Mouse (Mus musculus): ENCODE results near the gene P2rx3. TPM values are rescaled to one million over a fixed set of nuclear protein-coding genes. Genes with fewer than 3 reads are reported as not detected.

P2rx3 gene
- total RNA-seq, 2 experiments from 2014 or later, result 1.3 TPM; not detected in 1

GRCm38 (mm10) chr2:85047081-85047480, 9.8 kb upstream of the P2rx3 start:
- no peak for ATAC-seq (replicated peaks; ENCODE audit: low FRiP score, poor library complexity, severe bottlenecking)

GRCm38 (mm10) chr2:85046222-85046621, 9.0 kb upstream of the P2rx3 start:
- ATAC-seq (replicated peaks; ENCODE audit: low FRiP score, poor library complexity, severe bottlenecking), result no peak

GRCm38 (mm10) chr2:85043623-85044022, 6.4 kb upstream of the P2rx3 start:
- ATAC-seq (replicated peaks; ENCODE audit: low FRiP score, poor library complexity, severe bottlenecking), result no peak

DNA sequence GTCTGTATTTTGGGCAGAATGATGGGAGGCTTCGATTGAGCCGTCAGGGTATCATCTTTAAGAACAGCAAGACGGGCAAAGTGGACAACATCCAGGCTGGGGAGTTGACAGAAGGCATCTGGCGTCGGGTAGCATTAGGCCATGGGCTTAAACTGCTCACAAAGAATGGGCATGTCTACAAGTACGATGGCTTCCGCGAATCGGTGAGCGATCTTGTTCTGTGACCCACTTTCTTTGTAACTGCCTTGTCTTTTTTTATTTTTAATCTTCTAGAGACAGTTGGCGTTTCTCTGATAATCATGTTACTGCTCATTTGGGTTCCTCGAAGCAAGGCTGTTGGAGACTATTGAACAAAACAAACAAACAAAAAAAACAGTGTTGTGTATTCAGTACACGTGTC, 1.1 kb upstream of the P2rx3 start:
- no peak for ATAC-seq (replicated peaks; ENCODE audit: low FRiP score, poor library complexity, severe bottlenecking)

DNA sequence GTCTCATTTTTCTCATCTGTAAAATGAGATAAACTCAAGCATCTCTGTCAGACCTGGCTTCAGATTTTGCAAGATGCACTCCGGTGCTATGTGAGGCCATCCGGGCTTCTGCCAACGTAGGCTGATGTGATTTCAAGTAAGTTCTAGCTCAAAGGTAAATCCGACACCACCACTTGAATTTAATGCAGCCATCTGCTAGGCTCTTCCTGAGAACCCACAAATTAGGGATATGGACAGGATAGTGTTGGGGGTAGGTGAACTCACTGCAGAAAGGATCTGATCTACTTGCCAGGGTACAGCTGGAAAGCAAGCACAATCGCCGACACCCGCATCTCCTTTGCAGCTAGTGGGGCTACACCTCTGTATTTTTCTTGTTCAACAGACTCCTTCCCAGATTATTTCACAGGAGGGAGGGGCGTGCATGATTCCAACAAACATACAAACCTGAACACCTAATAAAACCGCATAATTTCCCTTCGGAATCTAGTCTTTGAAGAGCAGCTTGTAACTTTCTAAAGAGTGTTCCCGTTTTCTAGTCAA, 685 bp downstream of the P2rx3 start:
- peak; percentile 16; the same call in 1 of the 2 replicates for ATAC-seq (replicated peaks; ENCODE audit: low FRiP score, poor library complexity, severe bottlenecking)

DNA sequence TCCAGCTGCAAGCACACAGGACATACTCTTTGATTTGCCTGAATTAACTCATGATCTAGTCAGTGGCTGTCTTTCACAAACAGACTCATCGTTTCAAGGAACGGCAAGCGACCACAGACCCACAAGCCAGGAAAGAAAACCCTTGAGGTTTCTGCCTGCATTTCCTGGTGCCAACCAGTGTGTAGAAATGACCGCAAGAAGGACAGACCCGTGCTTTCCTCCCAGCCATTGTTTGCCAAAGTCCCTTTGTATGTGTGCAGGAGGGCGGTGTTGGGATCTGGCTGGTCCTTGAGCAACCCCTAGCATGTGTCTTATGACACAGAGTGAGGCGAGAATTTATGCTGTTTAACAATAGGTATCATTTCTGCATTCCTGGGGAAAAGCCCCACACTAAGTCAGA, 3.1 kb downstream of the P2rx3 start:
- ATAC-seq (replicated peaks; ENCODE audit: low FRiP score, poor library complexity, severe bottlenecking), result no peak

DNA sequence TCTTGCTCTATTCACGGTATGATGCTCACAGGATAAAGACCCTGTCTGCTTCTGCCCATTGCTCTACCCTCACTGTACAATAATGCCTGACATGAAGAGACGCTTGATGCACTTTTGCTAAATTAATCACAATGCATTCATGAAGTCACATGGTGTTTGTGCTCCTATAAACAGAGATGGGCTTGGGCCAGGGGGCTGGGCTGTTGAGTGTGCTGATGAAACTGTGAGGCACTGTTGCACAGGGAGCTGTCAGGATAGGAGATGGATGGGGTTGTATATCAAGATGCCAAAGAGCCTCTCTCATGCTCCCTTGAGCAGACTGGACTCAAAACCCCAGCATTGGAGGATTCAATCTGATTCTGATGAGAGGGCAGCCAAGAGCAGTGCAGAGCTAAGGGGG, 4.1 kb downstream of the P2rx3 start:
- no peak for ATAC-seq (replicated peaks; ENCODE audit: low FRiP score, poor library complexity, severe bottlenecking)

DNA sequence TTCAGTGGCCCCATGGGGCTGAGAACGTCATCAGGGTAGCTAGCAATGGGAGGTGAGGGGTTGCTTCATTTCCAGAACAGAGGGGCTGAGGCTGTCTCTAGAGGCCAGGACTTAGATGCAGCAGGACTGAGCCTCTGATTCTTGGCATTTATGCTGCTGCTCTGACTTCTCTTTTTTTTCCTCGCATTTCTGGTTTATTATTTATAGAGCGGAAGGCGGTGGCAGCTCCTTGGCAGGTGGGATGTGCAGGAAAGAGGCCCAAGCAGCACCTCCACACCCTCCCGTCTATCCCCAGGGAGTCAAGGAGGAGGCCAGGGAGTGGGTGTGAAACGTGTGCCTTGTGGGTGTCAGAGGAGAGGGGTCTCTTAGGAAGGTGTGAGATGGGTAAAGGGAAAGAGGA, 6.3 kb downstream of the P2rx3 start:
- ATAC-seq (replicated peaks; ENCODE audit: low FRiP score, poor library complexity, severe bottlenecking), result no peak

DNA sequence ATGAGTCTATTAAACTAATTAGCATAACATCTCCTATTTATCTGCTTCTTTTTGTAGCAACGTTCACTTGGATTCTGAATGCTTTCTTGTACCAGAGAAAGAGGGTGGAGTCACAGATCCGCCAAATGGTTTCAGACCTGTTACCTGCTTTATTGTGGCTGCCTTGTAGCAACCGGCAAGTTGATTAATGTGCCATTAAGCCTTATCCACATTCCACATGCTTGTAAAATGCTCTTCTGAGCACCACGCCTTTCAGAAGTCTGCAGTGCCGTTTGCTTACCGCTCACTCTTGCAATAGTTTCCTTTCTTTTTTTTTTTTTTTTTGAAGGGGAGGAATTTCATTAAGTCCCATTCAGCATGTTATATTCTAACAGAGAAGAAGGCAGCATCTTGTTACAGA, 7.4 kb downstream of the P2rx3 start:
- no peak for ATAC-seq (replicated peaks; ENCODE audit: low FRiP score, poor library complexity, severe bottlenecking)

- no peak for ATAC-seq (replicated peaks; ENCODE audit: low FRiP score, poor library complexity, severe bottlenecking)
Measured at GRCm38 (mm10) chr2:85027281-85027680, 10.0 kb downstream of the P2rx3 start.

GRCm38 (mm10) chr2:85026178-85026577, 11.1 kb downstream of the P2rx3 start:
- ATAC-seq (replicated peaks; ENCODE audit: low FRiP score, poor library complexity, severe bottlenecking), result no peak

DNA sequence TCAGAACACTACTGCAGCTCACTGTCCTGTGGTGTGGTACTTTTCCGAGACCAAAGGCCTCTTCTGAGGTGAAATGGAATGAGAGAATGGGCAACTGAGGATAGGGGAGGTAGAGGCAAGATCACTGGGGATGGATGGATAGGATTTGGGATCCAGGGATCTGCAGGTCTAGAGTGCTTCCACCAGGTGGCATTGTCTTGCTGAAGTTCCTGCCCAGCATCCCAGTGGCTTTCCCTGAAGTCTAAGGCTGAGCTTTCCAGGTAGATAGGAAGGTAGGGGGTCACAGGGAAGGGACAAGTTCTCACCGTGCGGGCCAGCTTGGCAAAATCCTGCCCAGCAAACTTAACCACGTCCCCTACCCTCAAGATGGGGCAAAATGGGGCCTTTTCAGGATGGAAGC, 15.2 kb downstream of the P2rx3 start:
- ATAC-seq (replicated peaks; ENCODE audit: low FRiP score, poor library complexity, severe bottlenecking), result peak; percentile 48; the same call in 1 of the 2 replicates

DNA sequence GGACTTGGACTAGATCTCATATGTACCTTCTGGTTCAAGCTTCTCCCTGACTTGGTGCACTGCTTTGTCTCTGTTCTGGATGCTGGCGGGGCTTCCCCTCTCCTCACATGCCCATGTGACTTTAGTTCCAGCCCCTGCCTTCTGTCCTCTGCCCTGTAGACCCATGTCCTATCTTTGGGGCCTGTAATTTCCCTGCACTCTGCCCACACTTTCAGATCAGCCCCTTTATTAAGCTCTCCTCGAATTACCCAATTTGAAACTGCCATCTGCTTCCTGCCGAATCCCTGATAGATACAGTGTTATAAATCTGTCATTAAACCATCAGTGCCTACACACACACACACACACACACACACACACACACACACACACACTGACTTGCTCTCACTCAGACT, 22.7 kb downstream of the P2rx3 start:
- ATAC-seq (replicated peaks; ENCODE audit: low FRiP score, poor library complexity, severe bottlenecking), result no peak

- ATAC-seq (replicated peaks; ENCODE audit: low FRiP score, poor library complexity, severe bottlenecking), result no peak
Measured at GRCm38 (mm10) chr2:85013826-85014587, 23.3 kb downstream of the P2rx3 start.

DNA sequence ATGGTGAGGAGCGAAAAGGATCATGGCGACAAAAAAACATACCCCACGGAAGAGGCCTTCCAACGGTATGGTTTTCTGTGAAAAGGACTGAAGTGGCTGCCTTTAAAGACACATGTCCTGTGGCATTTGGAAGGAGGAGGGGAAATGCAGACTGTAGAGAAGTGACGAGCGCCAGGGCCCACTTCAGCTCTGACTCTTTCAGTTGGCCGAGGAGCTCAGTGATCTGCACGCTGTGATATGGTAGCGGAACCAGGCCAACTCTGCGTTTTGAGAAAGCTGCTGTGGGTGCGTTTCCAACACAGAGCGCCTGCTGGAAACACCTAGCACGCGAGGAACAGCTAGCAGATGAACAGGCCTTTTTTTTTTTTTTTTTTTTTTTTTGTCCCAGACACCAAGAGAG, 24.6 kb downstream of the P2rx3 start:
- peak; percentile 69 for ATAC-seq (replicated peaks; ENCODE audit: low FRiP score, poor library complexity, severe bottlenecking)

GRCm38 (mm10) chr2:85011906-85012604, 25.2 kb downstream of the P2rx3 start:
- ATAC-seq (replicated peaks; ENCODE audit: low FRiP score, poor library complexity, severe bottlenecking), result peak; percentile 93

DNA sequence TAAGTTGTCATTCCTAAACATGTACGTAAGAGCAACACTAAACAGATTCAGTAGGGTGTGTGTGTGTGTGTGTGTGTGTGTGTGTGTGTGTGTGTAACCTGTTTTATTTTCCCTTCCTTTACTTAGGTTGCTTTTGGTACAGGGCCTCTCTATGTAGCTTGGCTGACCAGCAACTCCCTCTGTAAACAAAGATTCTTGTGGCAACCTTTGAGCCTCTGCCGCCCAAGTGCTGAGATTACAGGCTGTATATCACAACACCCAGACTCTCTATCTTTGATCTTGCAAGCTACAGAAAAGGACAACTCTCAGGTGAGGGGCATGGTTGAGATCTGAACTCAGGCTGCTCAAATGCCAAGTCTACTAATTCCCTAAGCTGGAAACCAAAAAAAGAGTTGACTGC, 28.1 kb downstream of the P2rx3 start:
- ATAC-seq (replicated peaks; ENCODE audit: low FRiP score, poor library complexity, severe bottlenecking), result no peak

DNA sequence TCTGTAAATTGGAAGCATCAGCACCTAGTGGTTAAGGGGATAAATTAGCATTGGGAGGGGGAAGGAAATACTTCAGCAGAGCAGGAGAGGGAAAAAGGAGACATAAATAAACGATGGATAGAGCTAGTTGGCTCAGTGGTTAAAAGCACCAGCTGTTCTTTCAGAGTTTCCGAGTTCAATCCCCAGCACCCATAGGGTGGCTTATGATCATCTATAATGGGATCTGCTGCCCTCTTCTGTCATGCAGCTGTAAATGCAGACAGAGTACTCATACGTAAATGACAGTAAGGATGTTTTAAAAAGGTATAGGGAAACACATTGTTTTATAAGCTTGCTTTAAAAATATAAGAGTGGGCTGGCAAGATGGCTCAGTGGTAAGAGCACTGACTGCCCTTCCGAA, 29.5 kb downstream of the P2rx3 start:
- ATAC-seq (replicated peaks; ENCODE audit: low FRiP score, poor library complexity, severe bottlenecking), result no peak

DNA sequence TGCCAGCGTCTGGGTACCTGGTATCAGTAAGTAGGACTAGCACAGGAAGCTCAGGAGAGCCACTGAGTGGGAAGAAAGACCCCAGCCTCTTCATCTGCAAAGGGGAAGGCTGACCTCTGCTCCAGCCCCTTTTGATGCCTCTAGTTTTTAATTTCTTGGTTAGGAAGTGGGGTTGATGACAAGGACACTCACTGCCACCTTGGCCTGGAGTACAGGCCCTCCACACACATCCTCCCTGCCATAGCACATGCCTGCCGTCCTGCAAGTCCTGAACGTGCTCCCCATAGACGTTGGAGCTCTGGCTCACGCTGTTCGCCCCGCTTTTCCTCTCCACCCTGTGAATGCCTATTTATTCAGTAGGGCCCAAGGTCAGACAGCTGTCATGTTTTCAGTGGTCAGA, 30.7 kb downstream of the P2rx3 start:
- ATAC-seq (replicated peaks; ENCODE audit: low FRiP score, poor library complexity, severe bottlenecking), result no peak

GRCm38 (mm10) chr2:85004341-85004740, 32.9 kb downstream of the P2rx3 start:
- ATAC-seq (replicated peaks; ENCODE audit: low FRiP score, poor library complexity, severe bottlenecking), result no peak

GRCm38 (mm10) chr2:85002575-85002974, 34.7 kb downstream of the P2rx3 start:
- no peak for ATAC-seq (replicated peaks; ENCODE audit: low FRiP score, poor library complexity, severe bottlenecking)

All from erythroid progenitor cell, adult 5-6 weeks (primary cell).